Mouse (Mus musculus) heart, postnatal 0 days (tissue): ENCODE results near the gene Hsp90ab1.

Experiments used
- CTCF ChIP-seq: IDR thresholded peaks from 2 replicates; pipeline ENCODE4 v1.5.1; 2016; ENCODE audit warnings: antibody characterized with exemption, control low read depth, low read depth
- EP300 ChIP-seq: IDR thresholded peaks from 2 replicates; pipeline ENCODE4 v1.6.1; 2016; ENCODE audit warnings: antibody characterized with exemption, low read depth

GRCm38 (mm10) chr17:45575123-45575897 lies 2.2 kb upstream of the Hsp90ab1 start:
- TF ChIP-seq CTCF, result no peak
- TF ChIP-seq EP300, result no peak
